Mouse (Mus musculus) limb, embryonic 12.5 days (tissue): ENCODE data around the gene Cdk5rap2. TPM values are rescaled to one million over a fixed set of nuclear protein-coding genes. Genes with fewer than 3 reads are reported as not detected.

Source experiments
- ATAC-seq: fragments of 200-750 bp; cut with Nextera tagmentation; 2 replicates; pipeline ENCODE4 v1.8.0; 2017; ENCODE audit warnings: low read depth, moderate TSS enrichment; ENCODE audit not compliant: insufficient number of reproducible peaks, insufficient read depth, low FRiP score, low TSS enrichment
- H3K27ac ChIP-seq: fragments of 300-500 bp; sonication (generic); 2 replicates; pipeline ENCODE4 v1.5.1; 2016; ENCODE audit warnings: mild to moderate bottlenecking, moderate library complexity
- H3K27me3 ChIP-seq: fragments of 300-500 bp; sonication (generic); 2 replicates; pipeline ENCODE4 v1.6.1; 2016; ENCODE audit warnings: mild to moderate bottlenecking, moderate library complexity
- H3K36me3 ChIP-seq: fragments of 300-500 bp; sonication (generic); 2 replicates; pipeline ENCODE4 v1.6.1; 2016; ENCODE audit warnings: mild to moderate bottlenecking, moderate library complexity
- H3K4me1 ChIP-seq: fragments of 300-500 bp; sonication (generic); replicated peaks from 2 replicates; pipeline ENCODE4 v1.6.1; 2016
- H3K4me2 ChIP-seq: fragments of 300-500 bp; sonication (generic); 2 replicates; pipeline ENCODE4 v1.6.1; 2016; ENCODE audit warnings: mild to moderate bottlenecking, moderate library complexity
- H3K4me3 ChIP-seq: fragments of 300-500 bp; sonication (generic); replicated peaks from 2 replicates; pipeline ENCODE4 v1.5.1; 2016; ENCODE audit warnings: mild to moderate bottlenecking
- H3K9ac ChIP-seq: fragments of 300-500 bp; sonication (generic); replicated peaks from 2 replicates; pipeline ENCODE4 v1.6.1; 2016; ENCODE audit warnings: mild to moderate bottlenecking, moderate library complexity
- H3K9me3 ChIP-seq: fragments of 300-500 bp; sonication (generic); 2 replicates; pipeline ENCODE4 v1.6.1; 2016; ENCODE audit warnings: mild to moderate bottlenecking, moderate library complexity
- WGBS: fragments of 180-500 bp; shearing (Covaris S2); methylation state at CpG from one replicate; pipeline ENCODE4 v1.1.7; 2016; 5-methylcytosine and 5-hydroxymethylcytosine counted together
- polyA plus RNA-seq: library from polyadenylated mRNA; unstranded; fragments of >200 nt; fragmentation: Nextera tagmentation; extraction: Ambion mirVana; gene quantifications from 2 replicates; pipeline ENCODE4 v1.2.1, GENCODE M21; 2016

Cdk5rap2 gene
- polyA plus RNA-seq, 1 experiment from 2014 or later, result 33.7 TPM

DNA sequence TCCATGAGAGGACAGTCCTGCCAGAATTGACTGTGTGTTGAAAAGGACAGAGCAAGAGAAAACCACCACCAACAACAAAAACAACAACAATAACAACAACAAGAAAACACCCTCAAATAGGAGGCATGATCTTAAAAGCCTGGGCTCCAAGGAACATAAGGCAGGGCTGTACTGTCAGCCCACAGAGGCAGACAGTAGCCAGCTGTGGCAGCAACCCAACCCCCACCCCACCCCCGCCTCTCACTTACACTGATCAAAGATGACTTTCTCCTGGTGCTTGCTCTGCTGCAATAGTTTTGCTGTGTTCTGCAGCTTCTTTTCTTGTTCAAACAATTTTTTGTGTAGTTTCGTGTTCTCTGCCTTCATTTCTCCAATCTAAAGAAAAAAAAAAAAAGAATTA is 181.9 kb downstream of the Cdk5rap2 start:
- Histone ChIP-seq H3K4me2 (no peak overlapping the region), H3K4me1 (no peaks in the 10 kb centered on the region), H3K9me3 (no peaks in the 10 kb centered on the region), H3K27me3 (no peaks in the 10 kb centered on the region), H3K27ac (no peak overlapping the region), H3K4me3 (no peak overlapping the region), H3K9ac (no peak overlapping the region), H3K36me3 (peaks cover 86% of the 10 kb centered on the region)
- WGBS, result 69% methylated on average over 2 of the region's 2 CpGs
- ATAC-seq, result no peak

DNA sequence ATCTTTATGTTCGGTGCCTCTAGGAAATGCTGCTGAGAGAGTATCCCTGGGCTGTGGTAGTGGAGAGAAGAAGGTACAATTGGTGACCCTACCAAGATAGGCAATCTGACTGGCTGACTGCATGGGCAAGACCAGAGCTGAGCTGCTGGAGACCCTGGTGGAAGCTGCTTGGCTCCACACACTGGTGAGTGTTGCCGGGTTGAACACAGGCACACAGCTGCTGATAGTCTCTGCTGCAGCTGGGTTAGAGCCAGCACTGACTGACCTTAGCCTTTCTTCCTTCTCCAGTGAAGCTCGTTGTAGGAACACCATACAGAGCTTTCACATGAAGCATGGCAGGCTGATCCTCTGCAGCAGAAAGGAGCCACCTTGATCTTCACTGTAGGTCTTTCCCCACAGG is 182.6 kb downstream of the Cdk5rap2 start:
- Histone ChIP-seq H3K27ac (no peak overlapping the region), H3K9me3 (no peaks in the 10 kb centered on the region), H3K9ac (no peak overlapping the region), H3K4me3 (no peak overlapping the region), H3K4me1 (no peaks in the 10 kb centered on the region), H3K36me3 (peaks cover 86% of the 10 kb centered on the region), H3K27me3 (no peaks in the 10 kb centered on the region), H3K4me2 (no peak overlapping the region)
- 82% methylated on average over 3 of the region's 3 CpGs for WGBS
- no peak for ATAC-seq

- Histone ChIP-seq H3K36me3 (peaks cover 75% of the 10 kb centered on the region), H3K4me3 (no peak overlapping the region), H3K9ac (no peak overlapping the region), H3K9me3 (no peaks in the 10 kb centered on the region), H3K4me2 (no peak overlapping the region), H3K4me1 (peaks cover 25% of the 10 kb centered on the region), H3K27me3 (no peaks in the 10 kb centered on the region), H3K27ac (no peak overlapping the region)
- 89% methylated on average over 2 of the region's 2 CpGs for WGBS
- ATAC-seq, result no peak
These were observed 185.7 kb downstream of the Cdk5rap2 start for GRCm38 (mm10) chr4:70224503-70224902.

- 71% methylated on average over 3 of the region's 3 CpGs for WGBS
These were observed 188.4 kb downstream of the Cdk5rap2 start for GRCm38 (mm10) chr4:70221878-70222277.

DNA sequence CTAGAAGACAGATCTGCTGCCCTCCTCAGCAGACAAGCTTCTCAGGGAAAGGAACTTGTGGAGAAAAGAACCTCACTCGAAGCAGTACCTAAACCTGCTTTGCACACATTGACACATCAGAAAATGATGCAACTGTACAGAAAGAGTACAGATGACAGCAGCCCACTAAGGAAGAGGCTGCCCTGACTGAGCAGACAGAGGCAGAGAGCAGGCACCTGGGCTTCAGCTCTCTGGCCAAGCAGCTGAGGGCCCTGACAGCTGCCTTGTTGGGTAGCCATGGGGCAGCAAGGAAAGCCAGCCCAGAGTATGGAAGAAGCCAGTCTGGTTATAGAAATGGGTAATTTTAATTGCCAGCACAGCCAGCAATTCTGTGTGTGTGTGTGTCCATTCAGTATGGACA is 188.9 kb downstream of the Cdk5rap2 start:
- H3K4me1 ChIP-seq, result peaks cover 25% of the 10 kb centered on the region
- H3K4me3 ChIP-seq, result no peak overlapping the region
- H3K9me3 ChIP-seq, result no peaks in the 10 kb centered on the region
- no peak for ATAC-seq
- H3K9ac ChIP-seq, result no peak overlapping the region
- H3K27ac ChIP-seq, result peak overlapping the region; percentile 67; the same call in 1 of the 2 replicates
- H3K27me3 ChIP-seq, result no peaks in the 10 kb centered on the region
- 88% methylated on average over 1 of the region's 1 CpGs for WGBS
- no peak overlapping the region for H3K4me2 ChIP-seq
- H3K36me3 ChIP-seq, result peaks cover 65% of the 10 kb centered on the region

More at GRCm38 (mm10) chr4:70221878-70222277, 188.4 kb downstream of the Cdk5rap2 start:
- peak overlapping the region; percentile 47; the same call in 1 of the 2 replicates for H3K27ac ChIP-seq
- H3K4me1 ChIP-seq, result peaks cover 25% of the 10 kb centered on the region
- no peaks in the 10 kb centered on the region for H3K27me3 ChIP-seq
- H3K4me2 ChIP-seq, result no peak overlapping the region
- no peak for ATAC-seq
- no peak overlapping the region for H3K4me3 ChIP-seq
- H3K36me3 ChIP-seq, result peaks cover 70% of the 10 kb centered on the region
- H3K9ac ChIP-seq, result no peak overlapping the region
- H3K9me3 ChIP-seq, result no peaks in the 10 kb centered on the region

DNA sequence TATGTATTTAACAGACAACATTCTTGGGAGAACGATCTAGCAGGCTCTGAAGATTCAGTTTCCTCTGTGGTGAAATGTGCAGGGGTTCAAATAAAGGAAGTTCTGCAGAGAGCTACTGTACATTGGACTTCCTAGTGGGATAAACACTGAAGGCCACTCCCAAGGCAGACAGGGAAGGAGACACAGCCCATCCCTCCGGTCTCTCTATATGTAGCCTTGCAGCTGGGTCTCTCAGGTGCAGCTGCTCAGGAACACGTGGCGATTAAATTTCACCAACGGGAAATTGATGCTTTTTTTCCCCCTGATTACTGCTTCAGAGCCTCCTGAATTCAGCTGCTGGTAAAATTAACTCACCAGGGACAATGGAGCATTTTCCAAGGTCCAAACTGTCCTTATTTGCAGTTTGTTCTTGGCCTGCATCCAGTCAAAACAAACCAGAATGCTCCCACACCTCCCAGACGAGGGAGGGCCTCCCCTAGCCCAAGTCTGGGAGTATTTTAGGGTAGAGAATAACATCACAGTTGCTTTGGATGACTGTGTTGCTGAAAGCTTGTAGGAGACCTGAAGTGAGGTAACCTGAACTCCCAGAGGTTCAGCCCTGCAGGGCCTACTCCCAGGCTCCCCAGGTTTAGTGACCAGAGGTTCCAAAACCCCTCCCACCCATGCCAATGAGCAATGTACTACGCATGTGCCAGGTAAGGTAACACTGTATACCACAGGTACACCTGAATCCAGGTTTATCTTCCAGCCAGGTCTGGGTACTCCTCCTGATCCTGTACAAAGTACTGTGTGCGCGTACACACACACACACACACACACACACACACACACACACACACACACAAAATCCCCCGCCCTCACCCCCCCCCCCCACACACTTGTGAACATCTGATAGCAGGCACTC is 189.7 kb downstream of the Cdk5rap2 start:
- Histone ChIP-seq H3K27me3 (no peaks in the 10 kb centered on the region), H3K4me1 (peaks cover 25% of the 10 kb centered on the region), H3K4me2 (no peak overlapping the region), H3K4me3 (no peak overlapping the region), H3K36me3 (peaks cover 57% of the 10 kb centered on the region), H3K9ac (no peak overlapping the region), H3K9me3 (no peaks in the 10 kb centered on the region), H3K27ac (peak overlapping the region; percentile 67; the same call in 1 of the 2 replicates)
- WGBS, result 68% methylated on average over 10 of the region's 10 CpGs
- peak; percentile 78 for ATAC-seq

- Histone ChIP-seq H3K27ac (0 out of 2 replicates have a peak overlapping the region, but pooled peaks have one; percentile 62), H3K36me3 (peaks cover 49% of the 10 kb centered on the region), H3K4me2 (no peak overlapping the region)
These were observed 190.5 kb downstream of the Cdk5rap2 start for GRCm38 (mm10) chr4:70219776-70220175.

DNA sequence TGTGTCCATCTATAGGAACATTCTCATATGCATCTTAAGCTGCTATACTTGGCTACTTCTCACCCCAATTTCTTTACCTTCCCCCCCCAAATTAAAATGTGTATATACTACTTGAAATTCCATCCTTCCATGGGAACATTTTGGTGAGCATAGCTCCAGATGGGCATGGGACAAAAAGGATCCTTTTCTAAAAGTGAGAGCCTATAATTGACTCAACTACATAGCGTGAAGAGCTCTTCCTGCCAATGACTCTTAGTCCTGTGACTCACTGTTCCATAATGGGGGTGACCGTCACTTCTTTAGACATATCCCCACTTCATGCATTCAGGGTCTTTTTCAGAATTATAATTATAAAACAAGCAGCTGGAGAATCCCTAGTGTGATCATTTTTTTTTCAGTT is 224.3 kb downstream of the Cdk5rap2 start:
- 84% methylated on average over 2 of the region's 2 CpGs for WGBS
- Histone ChIP-seq H3K4me3 (no peak overlapping the region), H3K9ac (no peak overlapping the region), H3K9me3 (no peaks in the 10 kb centered on the region), H3K36me3 (no peaks in the 10 kb centered on the region), H3K27ac (no peak overlapping the region), H3K4me1 (no peaks in the 10 kb centered on the region), H3K4me2 (no peak overlapping the region), H3K27me3 (no peaks in the 10 kb centered on the region)
- no peak for ATAC-seq

More at GRCm38 (mm10) chr4:70219776-70220175, 190.5 kb downstream of the Cdk5rap2 start:
- no peak for ATAC-seq
- no peaks in the 10 kb centered on the region for H3K9me3 ChIP-seq
- no peak overlapping the region for H3K9ac ChIP-seq
- 88% methylated on average over 4 of the region's 4 CpGs for WGBS
- H3K4me3 ChIP-seq, result no peak overlapping the region
- no peaks in the 10 kb centered on the region for H3K27me3 ChIP-seq
- peaks cover 25% of the 10 kb centered on the region for H3K4me1 ChIP-seq

Other genes with a start within 250 kb of the Cdk5rap2 start
- gene Megf9, start 124.6 kb upstream of the Cdk5rap2 start, polyA plus RNA-seq, result 14.1 and 15.5 TPM in 2 replicates